Mouse (Mus musculus): ENCODE results near the gene Gm13695. TPM values are rescaled to one million over a fixed set of nuclear protein-coding genes. Genes with fewer than 3 reads are reported as not detected.
"Not testable (repeated sequence)": the region's sequence is repeated elsewhere in the genome, so short reads cannot be mapped to it uniquely, and the experiment has no call there.

Gm13695 gene
- total RNA-seq (2015; ENCODE audit: low replicate concordance), result not detected in 2 replicates
- total RNA-seq (2017; ENCODE audit: low replicate concordance), result 1.9 TPM in 1 of 2 replicates, not detected in the other

DNA sequence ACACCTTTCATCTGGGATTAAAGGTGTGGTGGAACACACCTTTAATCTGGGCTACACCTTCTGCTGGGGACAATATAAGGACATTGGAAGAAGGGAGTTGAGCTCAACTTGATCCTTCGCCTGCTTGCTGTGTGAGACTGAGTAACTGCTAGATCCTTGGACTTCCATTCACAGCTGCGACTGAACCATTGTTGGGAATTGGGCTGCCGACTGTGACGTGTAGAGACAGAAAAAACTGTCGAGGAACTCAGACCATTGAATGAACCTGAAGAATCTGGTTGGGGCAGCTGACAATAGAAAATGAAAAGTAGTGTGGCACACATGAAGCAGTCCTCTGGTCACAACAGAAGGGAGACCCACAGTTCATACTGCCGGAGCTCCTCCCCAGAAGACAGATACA is at the start of gene Gm13695:
Gene Gm13695, plus strand, starts transcription at position 301 of the 400 bp plus-strand sequence.
- ATAC-seq (replicated peaks; ENCODE audit: low FRiP score, poor library complexity, severe bottlenecking), result not testable (repeated sequence)

DNA sequence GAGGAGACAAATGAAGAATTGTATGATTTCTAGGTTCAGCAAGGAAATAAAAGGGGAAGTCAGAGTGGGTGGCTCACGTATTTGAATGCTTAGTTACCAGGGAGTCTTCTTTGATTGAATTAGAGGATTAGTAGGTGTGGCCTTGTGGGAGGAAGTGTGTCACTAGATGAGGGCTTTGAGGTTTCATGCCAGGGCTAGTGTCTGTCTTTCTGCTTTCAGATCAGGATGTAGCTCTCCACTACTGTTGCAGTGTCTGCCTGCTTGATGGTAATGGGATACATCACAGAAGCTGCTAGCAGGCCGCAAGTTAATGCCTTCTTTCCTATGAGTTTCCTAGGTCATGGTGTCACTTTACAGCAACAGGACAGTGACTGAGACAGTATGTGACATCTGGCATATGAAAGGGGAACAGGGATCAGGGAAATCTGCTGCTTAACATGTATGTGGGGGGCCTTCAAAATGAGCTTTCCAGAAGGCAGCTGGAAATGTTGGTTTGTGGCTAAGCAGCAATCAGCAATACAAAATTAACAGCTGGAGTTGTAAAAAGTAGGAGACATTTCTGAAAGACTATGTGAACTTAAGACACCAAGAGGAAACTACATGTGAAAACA is 37.5 kb upstream of the Gm13695 start:
- no peak for ATAC-seq (replicated peaks; ENCODE audit: low FRiP score, poor library complexity, severe bottlenecking)

DNA sequence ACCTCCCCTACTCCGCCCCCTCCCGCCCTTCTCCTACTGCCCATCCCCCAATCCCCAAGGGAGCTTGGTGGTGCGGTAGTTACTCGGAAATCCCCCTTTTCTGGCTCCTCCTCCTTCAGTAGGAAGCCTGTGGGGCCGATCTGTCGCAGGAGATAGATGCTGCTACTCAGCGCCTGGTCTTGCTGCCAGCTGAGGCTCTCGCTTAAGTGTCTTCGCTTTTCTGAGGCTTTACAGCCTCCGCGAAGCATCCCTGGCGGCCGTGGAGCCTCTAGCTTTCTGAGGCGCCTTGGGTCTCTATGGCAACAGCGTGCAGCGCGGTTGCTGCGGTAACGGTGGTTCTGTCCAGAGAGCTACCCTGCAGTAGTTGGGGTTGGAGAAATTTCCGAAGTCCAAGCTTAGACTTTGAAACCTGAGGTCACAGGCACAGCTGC is 26.2 kb upstream of the Gm13695 start, which contains the start of gene Zswim2:
Gene Zswim2, minus strand, starts transcription at position 298 of the 431 bp plus-strand sequence.
- no peak for ATAC-seq (replicated peaks; ENCODE audit: low FRiP score, poor library complexity, severe bottlenecking)

DNA sequence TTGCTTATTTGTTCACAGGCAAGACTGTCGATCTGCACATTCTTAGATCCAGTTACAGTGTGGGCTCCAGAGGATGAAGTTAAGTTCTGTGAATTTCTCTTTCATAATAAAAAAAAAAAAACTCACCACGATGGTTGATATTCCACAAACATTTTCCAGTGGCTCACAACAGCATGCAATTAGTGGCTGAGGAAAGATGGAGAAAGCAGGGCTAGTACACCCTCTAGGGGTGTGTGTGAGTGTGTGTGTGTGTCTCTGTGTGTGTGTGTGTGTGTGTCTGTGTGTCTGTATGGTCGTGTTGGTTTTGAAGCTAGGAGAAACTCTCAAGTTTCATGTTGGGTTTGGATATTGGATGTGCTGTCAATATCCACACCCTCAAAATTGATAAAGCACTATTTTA is 25.7 kb upstream of the Gm13695 start:
- ATAC-seq (replicated peaks; ENCODE audit: low FRiP score, poor library complexity, severe bottlenecking), result no peak

DNA sequence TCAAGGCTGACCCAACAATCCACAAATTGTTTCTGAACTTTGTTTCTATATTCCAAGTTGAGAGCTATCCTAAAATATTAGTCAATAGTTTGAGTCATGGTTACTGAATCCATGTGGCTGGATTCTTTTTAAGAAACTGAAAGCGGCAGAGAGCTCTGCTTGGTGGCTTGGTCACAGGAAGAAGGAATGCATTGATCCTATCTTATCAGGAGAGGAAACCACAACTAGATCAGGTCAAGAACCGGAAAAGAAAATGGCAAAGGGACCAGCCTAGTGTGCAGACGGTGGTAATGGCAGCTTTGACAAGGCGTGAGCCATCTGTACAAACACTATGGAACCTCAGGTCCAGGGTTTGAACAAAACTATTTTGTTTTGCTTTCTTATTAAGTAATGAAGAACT is 25.3 kb upstream of the Gm13695 start:
- ATAC-seq (replicated peaks; ENCODE audit: low FRiP score, poor library complexity, severe bottlenecking), result no peak

DNA sequence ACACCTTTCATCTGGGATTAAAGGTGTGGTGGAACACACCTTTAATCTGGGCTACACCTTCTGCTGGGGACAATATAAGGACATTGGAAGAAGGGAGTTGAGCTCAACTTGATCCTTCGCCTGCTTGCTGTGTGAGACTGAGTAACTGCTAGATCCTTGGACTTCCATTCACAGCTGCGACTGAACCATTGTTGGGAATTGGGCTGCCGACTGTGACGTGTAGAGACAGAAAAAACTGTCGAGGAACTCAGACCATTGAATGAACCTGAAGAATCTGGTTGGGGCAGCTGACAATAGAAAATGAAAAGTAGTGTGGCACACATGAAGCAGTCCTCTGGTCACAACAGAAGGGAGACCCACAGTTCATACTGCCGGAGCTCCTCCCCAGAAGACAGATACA is 11.7 kb upstream of the Gm13695 start, which contains the start of gene Gm13698:
Gene Gm13698, plus strand, starts transcription at position 301 of the 400 bp plus-strand sequence.
- not testable (repeated sequence) for ATAC-seq (replicated peaks; ENCODE audit: low FRiP score, poor library complexity, severe bottlenecking)

DNA sequence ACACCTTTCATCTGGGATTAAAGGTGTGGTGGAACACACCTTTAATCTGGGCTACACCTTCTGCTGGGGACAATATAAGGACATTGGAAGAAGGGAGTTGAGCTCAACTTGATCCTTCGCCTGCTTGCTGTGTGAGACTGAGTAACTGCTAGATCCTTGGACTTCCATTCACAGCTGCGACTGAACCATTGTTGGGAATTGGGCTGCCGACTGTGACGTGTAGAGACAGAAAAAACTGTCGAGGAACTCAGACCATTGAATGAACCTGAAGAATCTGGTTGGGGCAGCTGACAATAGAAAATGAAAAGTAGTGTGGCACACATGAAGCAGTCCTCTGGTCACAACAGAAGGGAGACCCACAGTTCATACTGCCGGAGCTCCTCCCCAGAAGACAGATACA is 5.9 kb upstream of the Gm13695 start, which contains the start of gene Gm13693:
Gene Gm13693, plus strand, starts transcription at position 301 of the 400 bp plus-strand sequence.
- ATAC-seq (replicated peaks; ENCODE audit: low FRiP score, poor library complexity, severe bottlenecking), result not testable (repeated sequence)

DNA sequence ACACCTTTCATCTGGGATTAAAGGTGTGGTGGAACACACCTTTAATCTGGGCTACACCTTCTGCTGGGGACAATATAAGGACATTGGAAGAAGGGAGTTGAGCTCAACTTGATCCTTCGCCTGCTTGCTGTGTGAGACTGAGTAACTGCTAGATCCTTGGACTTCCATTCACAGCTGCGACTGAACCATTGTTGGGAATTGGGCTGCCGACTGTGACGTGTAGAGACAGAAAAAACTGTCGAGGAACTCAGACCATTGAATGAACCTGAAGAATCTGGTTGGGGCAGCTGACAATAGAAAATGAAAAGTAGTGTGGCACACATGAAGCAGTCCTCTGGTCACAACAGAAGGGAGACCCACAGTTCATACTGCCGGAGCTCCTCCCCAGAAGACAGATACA is 5.7 kb downstream of the Gm13695 start, which contains the start of gene Gm13696:
Gene Gm13696, plus strand, starts transcription at position 301 of the 400 bp plus-strand sequence.
- not testable (repeated sequence) for ATAC-seq (replicated peaks; ENCODE audit: low FRiP score, poor library complexity, severe bottlenecking)

DNA sequence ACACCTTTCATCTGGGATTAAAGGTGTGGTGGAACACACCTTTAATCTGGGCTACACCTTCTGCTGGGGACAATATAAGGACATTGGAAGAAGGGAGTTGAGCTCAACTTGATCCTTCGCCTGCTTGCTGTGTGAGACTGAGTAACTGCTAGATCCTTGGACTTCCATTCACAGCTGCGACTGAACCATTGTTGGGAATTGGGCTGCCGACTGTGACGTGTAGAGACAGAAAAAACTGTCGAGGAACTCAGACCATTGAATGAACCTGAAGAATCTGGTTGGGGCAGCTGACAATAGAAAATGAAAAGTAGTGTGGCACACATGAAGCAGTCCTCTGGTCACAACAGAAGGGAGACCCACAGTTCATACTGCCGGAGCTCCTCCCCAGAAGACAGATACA is 11.5 kb downstream of the Gm13695 start, which contains the start of gene Gm13694:
Gene Gm13694, plus strand, starts transcription at position 301 of the 400 bp plus-strand sequence.
- not testable (repeated sequence) for ATAC-seq (replicated peaks; ENCODE audit: low FRiP score, poor library complexity, severe bottlenecking)

DNA sequence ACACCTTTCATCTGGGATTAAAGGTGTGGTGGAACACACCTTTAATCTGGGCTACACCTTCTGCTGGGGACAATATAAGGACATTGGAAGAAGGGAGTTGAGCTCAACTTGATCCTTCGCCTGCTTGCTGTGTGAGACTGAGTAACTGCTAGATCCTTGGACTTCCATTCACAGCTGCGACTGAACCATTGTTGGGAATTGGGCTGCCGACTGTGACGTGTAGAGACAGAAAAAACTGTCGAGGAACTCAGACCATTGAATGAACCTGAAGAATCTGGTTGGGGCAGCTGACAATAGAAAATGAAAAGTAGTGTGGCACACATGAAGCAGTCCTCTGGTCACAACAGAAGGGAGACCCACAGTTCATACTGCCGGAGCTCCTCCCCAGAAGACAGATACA is 17.3 kb downstream of the Gm13695 start, which contains the start of gene Gm13697:
Gene Gm13697, plus strand, starts transcription at position 301 of the 400 bp plus-strand sequence.
- ATAC-seq (replicated peaks; ENCODE audit: low FRiP score, poor library complexity, severe bottlenecking), result not testable (repeated sequence)

DNA sequence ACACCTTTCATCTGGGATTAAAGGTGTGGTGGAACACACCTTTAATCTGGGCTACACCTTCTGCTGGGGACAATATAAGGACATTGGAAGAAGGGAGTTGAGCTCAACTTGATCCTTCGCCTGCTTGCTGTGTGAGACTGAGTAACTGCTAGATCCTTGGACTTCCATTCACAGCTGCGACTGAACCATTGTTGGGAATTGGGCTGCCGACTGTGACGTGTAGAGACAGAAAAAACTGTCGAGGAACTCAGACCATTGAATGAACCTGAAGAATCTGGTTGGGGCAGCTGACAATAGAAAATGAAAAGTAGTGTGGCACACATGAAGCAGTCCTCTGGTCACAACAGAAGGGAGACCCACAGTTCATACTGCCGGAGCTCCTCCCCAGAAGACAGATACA is 23.1 kb downstream of the Gm13695 start, which contains the start of gene Gm13691:
Gene Gm13691, plus strand, starts transcription at position 301 of the 400 bp plus-strand sequence.
- ATAC-seq (replicated peaks; ENCODE audit: low FRiP score, poor library complexity, severe bottlenecking), result not testable (repeated sequence)

DNA sequence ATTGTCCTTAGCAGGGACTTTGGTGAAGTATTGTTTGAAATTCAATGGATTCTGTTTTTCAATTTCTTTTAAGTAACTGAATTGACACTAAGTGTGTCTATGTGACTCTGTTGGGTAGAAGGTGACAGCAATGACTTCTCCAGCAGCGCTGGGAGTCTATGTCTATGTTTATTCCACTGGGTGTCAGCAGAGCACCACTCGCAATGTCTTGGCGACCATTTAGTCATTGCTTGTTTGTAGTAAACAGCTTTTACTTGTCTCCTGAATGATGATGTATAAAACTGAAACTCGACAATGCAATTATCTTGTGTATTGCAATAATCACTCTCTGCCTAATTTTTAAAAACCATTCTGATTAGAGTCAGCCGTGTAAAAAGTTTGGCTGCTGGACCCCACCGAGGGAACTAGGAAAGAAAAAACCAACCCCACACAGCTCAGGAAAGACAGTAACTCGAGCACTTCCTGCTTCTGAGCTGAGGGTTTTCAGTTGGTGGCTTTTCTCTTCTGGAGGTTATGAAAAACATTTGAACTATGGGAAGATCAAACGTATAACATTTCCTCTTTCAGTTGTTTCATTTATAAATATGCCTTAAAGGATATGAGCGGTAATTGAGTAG is 26.6 kb downstream of the Gm13695 start:
- ATAC-seq (replicated peaks; ENCODE audit: low FRiP score, poor library complexity, severe bottlenecking), result 0 out of 2 replicates have a peak, but pooled peaks have one; percentile 42

DNA sequence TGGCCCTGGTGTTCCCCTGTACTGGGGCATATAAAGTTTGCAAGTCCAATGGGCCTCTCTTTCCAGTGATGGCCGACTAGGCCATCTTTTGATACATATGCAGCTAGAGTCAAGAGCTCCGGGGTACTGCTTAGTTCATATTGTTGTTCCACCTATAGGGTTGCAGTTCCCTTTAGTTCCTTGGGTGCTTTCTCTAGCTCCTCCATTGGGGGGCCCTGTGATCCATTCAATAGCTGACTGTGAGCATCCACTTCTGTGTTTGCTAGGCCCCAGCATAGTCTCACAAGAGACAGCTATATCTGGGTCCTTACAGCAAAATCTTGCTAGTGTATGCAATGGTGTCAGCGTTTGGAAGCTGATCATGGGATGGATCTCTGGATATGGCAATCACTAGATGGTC is 27.4 kb downstream of the Gm13695 start:
- not testable (repeated sequence) for ATAC-seq (replicated peaks; ENCODE audit: low FRiP score, poor library complexity, severe bottlenecking)

DNA sequence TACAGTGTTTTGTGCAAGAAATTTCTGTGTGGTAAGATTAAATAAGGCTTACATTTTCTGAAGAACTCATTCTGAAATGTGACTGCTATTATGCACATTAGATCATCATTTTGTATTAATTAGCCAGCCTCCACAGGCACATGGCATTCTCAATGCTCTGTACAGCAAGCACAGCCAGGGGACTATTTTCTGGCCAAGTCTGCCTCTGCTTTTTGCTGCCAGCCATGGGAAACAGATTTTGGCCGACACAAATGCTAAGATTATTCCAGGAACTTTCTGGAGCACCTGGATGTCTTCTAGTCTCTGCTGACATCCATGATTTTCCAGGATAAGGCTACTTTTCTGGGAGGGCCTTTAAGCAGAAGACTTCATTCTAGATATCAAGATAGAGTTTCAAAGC is 41.8 kb downstream of the Gm13695 start:
- no peak for ATAC-seq (replicated peaks; ENCODE audit: low FRiP score, poor library complexity, severe bottlenecking)

DNA sequence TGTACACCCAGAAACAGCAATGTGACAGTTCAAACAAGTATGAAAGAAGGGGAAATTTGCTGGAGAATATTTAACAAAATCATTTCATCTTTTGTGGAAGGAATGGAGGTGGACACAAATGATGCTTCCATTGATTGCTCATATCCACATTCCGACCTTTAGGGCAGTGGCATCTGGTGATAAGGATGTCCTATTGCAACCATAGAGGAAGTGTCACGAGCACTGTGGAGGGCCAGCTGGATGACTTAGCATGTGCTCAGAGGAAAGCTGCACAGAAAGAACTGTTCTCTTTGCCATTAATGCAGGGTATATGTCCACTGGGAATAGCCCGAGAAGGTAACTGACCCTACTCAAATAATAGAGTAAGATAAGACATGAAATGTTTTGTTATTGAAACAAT is 42.7 kb downstream of the Gm13695 start:
- ATAC-seq (replicated peaks; ENCODE audit: low FRiP score, poor library complexity, severe bottlenecking), result no peak

DNA sequence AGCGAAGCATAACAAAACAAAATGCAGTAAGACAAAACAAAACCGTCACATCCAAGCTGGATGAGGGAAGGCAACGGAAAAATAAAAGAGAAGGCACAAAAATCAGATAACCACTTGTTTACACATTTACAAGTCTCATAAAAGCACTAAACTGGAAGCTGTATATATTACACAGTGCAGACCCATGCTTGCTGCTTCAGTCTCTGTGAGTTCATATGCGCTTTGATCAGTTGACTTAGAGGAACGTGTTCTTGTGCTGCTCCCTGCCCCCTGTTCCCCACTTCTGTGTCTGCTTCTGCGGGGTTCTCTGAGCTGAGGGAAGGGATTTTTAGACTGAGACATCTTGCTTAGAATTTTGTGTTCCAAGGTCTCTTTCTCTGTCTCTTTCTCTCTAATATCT is 47.5 kb downstream of the Gm13695 start:
- ATAC-seq (replicated peaks; ENCODE audit: low FRiP score, poor library complexity, severe bottlenecking), result no peak

DNA sequence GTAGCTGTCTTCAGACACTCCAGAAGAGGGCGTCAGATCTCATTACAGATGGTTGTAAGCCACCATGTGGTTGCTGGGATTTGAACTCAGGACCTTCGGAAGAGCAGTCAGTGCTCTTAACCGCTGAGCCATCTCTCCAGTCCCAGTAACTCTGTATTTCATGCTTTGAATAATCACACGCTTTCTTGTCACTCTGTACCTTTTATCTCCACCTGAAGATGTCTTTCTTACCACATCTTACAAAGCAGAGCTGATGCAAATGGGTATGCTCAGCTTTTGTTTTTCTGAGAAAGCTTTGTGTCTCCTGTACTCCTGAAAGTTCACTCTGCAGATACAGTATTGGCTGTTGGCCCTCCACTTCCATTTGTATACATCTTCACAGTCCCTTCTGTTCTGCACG is 49.2 kb downstream of the Gm13695 start:
- not testable (repeated sequence) for ATAC-seq (replicated peaks; ENCODE audit: low FRiP score, poor library complexity, severe bottlenecking)

DNA sequence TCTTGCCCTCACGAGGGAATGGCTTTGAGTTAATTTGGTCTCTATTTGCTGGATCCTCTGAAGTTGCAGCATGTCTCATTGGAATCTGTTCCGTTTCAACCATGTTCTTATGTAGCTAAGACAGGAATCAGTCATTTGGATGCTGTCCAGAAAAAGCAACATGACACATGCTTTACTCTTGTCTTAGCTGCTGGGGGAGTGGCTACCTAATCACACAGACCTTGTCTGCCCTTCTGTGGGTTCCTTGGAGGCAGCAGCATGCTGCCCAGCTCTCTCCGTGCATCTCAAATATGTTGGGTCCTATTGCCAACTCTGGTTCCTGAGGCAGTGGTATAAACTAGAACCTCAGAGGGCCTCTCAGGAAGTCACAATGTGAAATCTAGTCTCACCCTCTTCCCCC is 51.2 kb downstream of the Gm13695 start:
- peak; percentile 63 for ATAC-seq (replicated peaks; ENCODE audit: low FRiP score, poor library complexity, severe bottlenecking)

Measured in erythroid progenitor cell, adult 5-6 weeks (primary cell).